Mouse (Mus musculus): ENCODE results near the gene Arxes2. TPM values are rescaled to one million over a fixed set of nuclear protein-coding genes. Genes with fewer than 3 reads are reported as not detected.

Gene Arxes2
- polyA plus RNA-seq, 1 experiment from 2014 or later: 155 TPM

Other genes with a start within 250 kb of the Arxes2 start
- 83.9 and 90.3 TPM in 2 replicates for gene Bhlhb9, start 196.2 kb upstream of the Arxes2 start, polyA plus RNA-seq (2016; fragmentation: Nextera tagmentation; extraction: Ambion mirVana)
- 80.3 and 94.1 TPM in 2 replicates for gene Gprasp2, start 154.8 kb upstream of the Arxes2 start, polyA plus RNA-seq (2016; fragmentation: Nextera tagmentation; extraction: Ambion mirVana)
- gene Arxes1, start 39.5 kb downstream of the Arxes2 start, polyA plus RNA-seq (2016; fragmentation: Nextera tagmentation; extraction: Ambion mirVana): 51.9 and 53.3 TPM in 2 replicates
- 364 and 366 TPM in 2 replicates for gene Bex2, start 74.4 kb downstream of the Arxes2 start, polyA plus RNA-seq (2016; fragmentation: Nextera tagmentation; extraction: Ambion mirVana)
- gene Nxf3, start 91.4 kb downstream of the Arxes2 start, polyA plus RNA-seq (2016; fragmentation: Nextera tagmentation; extraction: Ambion mirVana): not detected in 2 replicates
- 83.4 and 88.1 TPM in 2 replicates for gene Bex4, start 145.2 kb downstream of the Arxes2 start, polyA plus RNA-seq (2016; fragmentation: Nextera tagmentation; extraction: Ambion mirVana)
- 157 and 164 TPM in 2 replicates for gene Tceal8, start 178.5 kb downstream of the Arxes2 start, polyA plus RNA-seq (2016; fragmentation: Nextera tagmentation; extraction: Ambion mirVana)
- 7.6 and 9.3 TPM in 2 replicates for gene Tceal5, start 210.1 kb downstream of the Arxes2 start, polyA plus RNA-seq (2016; fragmentation: Nextera tagmentation; extraction: Ambion mirVana)
- 0.80 and 1.5 TPM in 2 replicates for gene Tceal7, start 221.0 kb downstream of the Arxes2 start, polyA plus RNA-seq (2016; fragmentation: Nextera tagmentation; extraction: Ambion mirVana)
- 112 and 115 TPM in 2 replicates for gene Bex1, start 221.7 kb downstream of the Arxes2 start, polyA plus RNA-seq (2016; fragmentation: Nextera tagmentation; extraction: Ambion mirVana)